Mouse (Mus musculus): Measurements from ENCODE around the gene Gm17349. TPM values are rescaled to one million over a fixed set of nuclear protein-coding genes. Genes with fewer than 3 reads are reported as not detected.

The Gm17349 gene
- polyA plus RNA-seq, 2 experiments: not detected

- Histone ChIP-seq H3K27ac (no peak overlapping the region), H3K4me2 (ENCODE audit: low read depth) (no peak overlapping the region), H3K36me3 (replicated peaks; ENCODE audit: control insufficient read depth, insufficient read depth, low read depth) (peaks cover 2% of the 10 kb centered on the region; the same call in 1 of the 2 replicates), H3K27me3 (ENCODE audit: control insufficient read depth, insufficient read depth, low read length) (no peaks in the 10 kb centered on the region), H3K9ac (replicated peaks) (no peak overlapping the region), H3K4me1 (replicated peaks; ENCODE audit: control insufficient read depth in 2 of 2, insufficient read depth in 2 of 2, low read length in 1 of 2) (peaks cover 0 to 7% of the 10 kb centered on the region in 2 experiments; a peak in 2 of 4 replicates), H3K9me3 (ENCODE audit: control insufficient read depth, low read length) (no peaks in the 10 kb centered on the region), H3K4me3 (ENCODE audit: insufficient read depth in 1 of 2, low read depth in 2 of 2, low read length in 2 of 2) (no peak overlapping the region)
- TF ChIP-seq EP300 (IDR thresholded peaks at IDR 0.05; ENCODE audit: low read depth) (0 out of 2 replicates have a peak, but pooled peaks have one; percentile 30), CTCF (IDR thresholded peaks at IDR 0.05; ENCODE audit: low read depth) (no peak)
- ATAC-seq (ENCODE audit: insufficient read depth) (no peak), DNase-seq (ENCODE audit: low read depth in 3 of 3, low spot score in 3 of 3) (no peak)
- WGBS (ENCODE audit: insufficient replicate concordance): 59% methylated on average over 13 of the region's 13 CpGs
Measured at GRCm38 (mm10) chr15:99715361-99715865, 10.1 kb upstream of the Gm17349 start.

GRCm38 (mm10) chr15:99714858-99715257 lies 9.6 kb upstream of the Gm17349 start:
- Histone ChIP-seq H3K36me3 (replicated peaks; ENCODE audit: control insufficient read depth, insufficient read depth, low read depth) (peaks cover 2% of the 10 kb centered on the region), H3K9me3 (ENCODE audit: control insufficient read depth, low read length) (no peaks in the 10 kb centered on the region), H3K9ac (replicated peaks) (no peak overlapping the region), H3K27me3 (ENCODE audit: control insufficient read depth, insufficient read depth, low read length) (no peaks in the 10 kb centered on the region), H3K27ac (no peak overlapping the region), H3K4me3 (ENCODE audit: insufficient read depth in 1 of 2, low read depth in 2 of 2, low read length in 2 of 2) (no peak overlapping the region), H3K4me1 (replicated peaks; ENCODE audit: control insufficient read depth in 2 of 2, insufficient read depth in 2 of 2, low read length in 1 of 2) (peaks cover 0 to 9% of the 10 kb centered on the region in 2 experiments; a peak in 2 of 4 replicates), H3K4me2 (ENCODE audit: low read depth) (no peak overlapping the region)
- ATAC-seq (ENCODE audit: insufficient read depth) (peak; percentile 36; the same call in 1 of the 2 replicates), DNase-seq (ENCODE audit: low read depth in 3 of 3, low spot score in 3 of 3) (no peak)
- 40% methylated on average over 7 of the region's 7 CpGs for WGBS (ENCODE audit: insufficient replicate concordance)
- TF ChIP-seq CTCF (IDR thresholded peaks at IDR 0.05; ENCODE audit: low read depth) (peak; percentile 98), EP300 (IDR thresholded peaks at IDR 0.05; ENCODE audit: low read depth) (no peak)

- H3K27me3 ChIP-seq (ENCODE audit: control insufficient read depth, insufficient read depth, low read length): no peaks in the 10 kb centered on the region
- H3K27ac ChIP-seq: no peak overlapping the region
- 66% methylated on average over 4 of the region's 4 CpGs for WGBS (ENCODE audit: insufficient replicate concordance)
Measured at GRCm38 (mm10) chr15:99714206-99714605, 8.9 kb upstream of the Gm17349 start.

GRCm38 (mm10) chr15:99713569-99713968 lies 8.3 kb upstream of the Gm17349 start:
- no peaks in the 10 kb centered on the region for H3K9me3 ChIP-seq (ENCODE audit: control insufficient read depth, low read length)
- H3K27me3 ChIP-seq (ENCODE audit: control insufficient read depth, insufficient read depth, low read length): no peaks in the 10 kb centered on the region
- ATAC-seq (ENCODE audit: insufficient read depth): no peak
- no peak overlapping the region for H3K27ac ChIP-seq
- no peak for TF ChIP-seq CTCF (IDR thresholded peaks at IDR 0.05; ENCODE audit: low read depth)
- no peak for TF ChIP-seq EP300 (IDR thresholded peaks at IDR 0.05; ENCODE audit: low read depth)
- no peak overlapping the region for H3K4me3 ChIP-seq (ENCODE audit: insufficient read depth in 1 of 2, low read depth in 2 of 2, low read length in 2 of 2)
- H3K36me3 ChIP-seq (replicated peaks; ENCODE audit: control insufficient read depth, insufficient read depth, low read depth): peaks cover 11% of the 10 kb centered on the region
- H3K9ac ChIP-seq (replicated peaks): no peak overlapping the region
- DNase-seq (ENCODE audit: low read depth in 3 of 3, low spot score in 3 of 3): no peak
- 82% methylated on average over 3 of the region's 3 CpGs for WGBS (ENCODE audit: insufficient replicate concordance)
- no peak overlapping the region for H3K4me2 ChIP-seq (ENCODE audit: low read depth)
- H3K4me1 ChIP-seq (replicated peaks; ENCODE audit: control insufficient read depth in 2 of 2, insufficient read depth in 2 of 2, low read length in 1 of 2): peaks cover 0 to 9% of the 10 kb centered on the region in 2 experiments; a peak in 2 of 4 replicates

More at GRCm38 (mm10) chr15:99714206-99714605, 8.9 kb upstream of the Gm17349 start:
- Histone ChIP-seq H3K36me3 (replicated peaks; ENCODE audit: control insufficient read depth, insufficient read depth, low read depth) (peaks cover 8% of the 10 kb centered on the region), H3K4me3 (ENCODE audit: insufficient read depth in 1 of 2, low read depth in 2 of 2, low read length in 2 of 2) (no peak overlapping the region), H3K9ac (replicated peaks) (no peak overlapping the region), H3K9me3 (ENCODE audit: control insufficient read depth, low read length) (no peaks in the 10 kb centered on the region), H3K4me1 (replicated peaks; ENCODE audit: control insufficient read depth in 2 of 2, insufficient read depth in 2 of 2, low read length in 1 of 2) (peaks cover 0 to 9% of the 10 kb centered on the region in 2 experiments; a peak in 2 of 4 replicates), H3K4me2 (ENCODE audit: low read depth) (no peak overlapping the region)
- no peak for DNase-seq (ENCODE audit: low read depth in 3 of 3, low spot score in 3 of 3)
- TF ChIP-seq CTCF (IDR thresholded peaks at IDR 0.05; ENCODE audit: low read depth): no peak
- no peak for TF ChIP-seq EP300 (IDR thresholded peaks at IDR 0.05; ENCODE audit: low read depth)
- no peak for ATAC-seq (ENCODE audit: insufficient read depth)

- Histone ChIP-seq H3K27me3 (ENCODE audit: control insufficient read depth, insufficient read depth, low read length) (no peaks in the 10 kb centered on the region), H3K27ac (no peak overlapping the region), H3K36me3 (replicated peaks; ENCODE audit: control insufficient read depth, insufficient read depth, low read depth) (peaks cover 11% of the 10 kb centered on the region), H3K9ac (replicated peaks) (no peak overlapping the region), H3K9me3 (ENCODE audit: control insufficient read depth, low read length) (no peaks in the 10 kb centered on the region), H3K4me3 (ENCODE audit: insufficient read depth in 1 of 2, low read depth in 2 of 2, low read length in 2 of 2) (no peak overlapping the region), H3K4me2 (ENCODE audit: low read depth) (no peak overlapping the region), H3K4me1 (replicated peaks; ENCODE audit: control insufficient read depth in 2 of 2, insufficient read depth in 2 of 2, low read length in 1 of 2) (peaks cover 0 to 9% of the 10 kb centered on the region in 2 experiments; a peak in 2 of 4 replicates)
- ATAC-seq (ENCODE audit: insufficient read depth) (no peak), DNase-seq (ENCODE audit: low read depth in 3 of 3, low spot score in 3 of 3) (no peak)
- TF ChIP-seq CTCF (IDR thresholded peaks at IDR 0.05; ENCODE audit: low read depth): no peak
- TF ChIP-seq EP300 (IDR thresholded peaks at IDR 0.05; ENCODE audit: low read depth): no peak
- WGBS (ENCODE audit: insufficient replicate concordance): 70% methylated on average over 13 of the region's 13 CpGs
Measured at GRCm38 (mm10) chr15:99712666-99713559, 7.6 kb upstream of the Gm17349 start.

Measured in liver, embryonic 14.5 days (tissue).